ENCODE assay signal across 14 mouse cellular contexts in the genomic region with DNA sequence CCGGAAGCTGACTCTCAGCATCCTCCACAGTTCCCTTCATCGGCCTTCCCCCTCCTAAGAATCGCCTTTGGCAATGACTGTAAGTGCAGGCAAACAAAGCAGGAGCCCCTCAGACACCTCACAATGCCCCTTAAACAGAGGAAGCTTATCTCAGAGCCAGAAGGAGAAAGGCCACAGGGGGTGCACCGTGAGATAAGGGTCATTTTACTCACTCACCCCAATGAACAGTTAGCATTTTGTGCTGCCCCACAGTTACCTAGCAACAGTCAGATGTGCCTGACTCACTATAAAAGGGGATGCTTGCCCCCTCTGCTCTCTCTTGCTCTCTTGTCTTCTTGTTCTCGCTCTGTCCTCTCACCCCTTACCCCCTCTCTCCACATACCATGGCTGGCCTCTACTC.
DNase-seq lines count a peak whose midpoint lies in the region; ATAC-seq and TF ChIP-seq lines count a peak whose summit lies in the region.
"Had no signal": no experiment of that assay in that cellular context is flagged by ENCODE, and none has a peak within 500 bp of the region (broad histone marks: within the 10 kb centered on the region; RNA-seq: fewer than 3 reads in every experiment).

No protein-coding gene starts in this region.

- DNase-seq in neural tube, embryonic 11.5 days (ENCODE audit: low spot score), result no peak
- DNase-seq in neural tube, embryonic 10.5 days (ENCODE audit: extremely low spot score, low spot score), result no peak
- no peak for DNase-seq in heart, postnatal 36 days
- no peak for DNase-seq in liver, postnatal 0 days
- DNase-seq in layer of hippocampus, postnatal 25 days (ENCODE audit: extremely low spot score in 1 of 2, low spot score in 1 of 2), result no peak
- DNase-seq: cerebellum, adult 8-10 months; heart, adult 18-20 months; heart, postnatal 14 days; kidney, adult 18-20 months; thymus, postnatal 36 days had no signal

- peaks cover 12% of the 10 kb centered on the region; the same call in 1 of the 2 replicates for H3K4me1 ChIP-seq in neural tube, embryonic 11.5 days (ENCODE audit: control insufficient read depth, insufficient read depth, low read length)
- H3K4me1 ChIP-seq in hindbrain, embryonic 12.5 days, result peaks cover 25% of the 10 kb centered on the region
- peaks cover 17% of the 10 kb centered on the region for H3K4me1 ChIP-seq in midbrain, embryonic 15.5 days
- H3K4me1 ChIP-seq in liver, postnatal 0 days (ENCODE audit: insufficient read depth), result no peaks in the 10 kb centered on the region
- H3K4me1 ChIP-seq: stomach, embryonic 15.5 days had no signal

- intact Hi-C loops in heart, postnatal 36 days (cut with DNase I), result no loop called here

- no peak overlapping the region for H3K9ac ChIP-seq in neural tube, embryonic 11.5 days (ENCODE audit: low read length)
- no peak overlapping the region for H3K9ac ChIP-seq in hindbrain, embryonic 12.5 days
- H3K9ac ChIP-seq in midbrain, embryonic 15.5 days, result no peak overlapping the region
- no peak overlapping the region for H3K9ac ChIP-seq in liver, postnatal 0 days (replicated peaks)
- H3K9ac ChIP-seq: stomach, embryonic 15.5 days had no signal

- no peaks in the 10 kb centered on the region for H3K9me3 ChIP-seq in neural tube, embryonic 11.5 days (ENCODE audit: control insufficient read depth, low read length)
- 0 out of 2 replicates have a peak, but pooled peaks cover 6% of the 10 kb centered on the region for H3K9me3 ChIP-seq in hindbrain, embryonic 12.5 days (replicated peaks)
- H3K9me3 ChIP-seq in midbrain, embryonic 15.5 days, result no peaks in the 10 kb centered on the region
- no peaks in the 10 kb centered on the region for H3K9me3 ChIP-seq in liver, postnatal 0 days (ENCODE audit: low read length)
- H3K9me3 ChIP-seq: stomach, embryonic 15.5 days had no signal

- TF ChIP-seq EP300 in liver, postnatal 0 days (IDR thresholded peaks at IDR 0.05; ENCODE audit: low read depth), result no peak

- WGBS in neural tube, embryonic 11.5 days, result 36% methylated on average over 5 of the region's 5 CpGs
- WGBS in hindbrain, embryonic 12.5 days, result 26% methylated on average over 5 of the region's 5 CpGs
- WGBS in midbrain, embryonic 15.5 days, result 12% methylated on average over 5 of the region's 5 CpGs
- WGBS in liver, postnatal 0 days (ENCODE audit: insufficient replicate concordance), result 25% methylated on average over 5 of the region's 5 CpGs

- TF ChIP-seq CTCF in liver, postnatal 0 days (IDR thresholded peaks at IDR 0.05; ENCODE audit: low read depth), result no peak

- H3K36me3 ChIP-seq in neural tube, embryonic 11.5 days (ENCODE audit: control insufficient read depth, insufficient read depth, low read length), result no peaks in the 10 kb centered on the region
- H3K36me3 ChIP-seq in hindbrain, embryonic 12.5 days, result no peaks in the 10 kb centered on the region
- no peaks in the 10 kb centered on the region for H3K36me3 ChIP-seq in midbrain, embryonic 15.5 days (replicated peaks)
- H3K36me3 ChIP-seq in liver, postnatal 0 days (replicated peaks; ENCODE audit: insufficient read depth, low read length), result no peaks in the 10 kb centered on the region
- H3K36me3 ChIP-seq: stomach, embryonic 15.5 days had no signal

- 0 out of 2 replicates have a peak overlapping the region, but pooled peaks have one; percentile 20 for H3K27ac ChIP-seq in neural tube, embryonic 11.5 days (ENCODE audit: low read depth, low read length)
- no peak overlapping the region for H3K27ac ChIP-seq in hindbrain, embryonic 12.5 days
- peak overlapping the region; percentile 60; the same call in 1 of the 2 replicates for H3K27ac ChIP-seq in midbrain, embryonic 15.5 days
- no peak overlapping the region for H3K27ac ChIP-seq in liver, postnatal 0 days (ENCODE audit: low read depth)
- H3K27ac ChIP-seq: stomach, embryonic 15.5 days had no signal

- H3K27me3 ChIP-seq in neural tube, embryonic 11.5 days (ENCODE audit: control insufficient read depth, insufficient read depth, low read length), result no peaks in the 10 kb centered on the region
- H3K27me3 ChIP-seq in hindbrain, embryonic 12.5 days, result no peaks in the 10 kb centered on the region
- H3K27me3 ChIP-seq in midbrain, embryonic 15.5 days (replicated peaks), result no peaks in the 10 kb centered on the region
- H3K27me3 ChIP-seq in liver, postnatal 0 days (ENCODE audit: insufficient read depth, low read length), result no peaks in the 10 kb centered on the region
- H3K27me3 ChIP-seq: stomach, embryonic 15.5 days had no signal

- H3K4me2 ChIP-seq in neural tube, embryonic 11.5 days (ENCODE audit: low read depth), result no peak overlapping the region
- no peak overlapping the region for H3K4me2 ChIP-seq in hindbrain, embryonic 12.5 days (replicated peaks)
- no peak overlapping the region for H3K4me2 ChIP-seq in midbrain, embryonic 15.5 days
- no peak overlapping the region for H3K4me2 ChIP-seq in liver, postnatal 0 days (ENCODE audit: low read depth, low read length)
- H3K4me2 ChIP-seq: stomach, embryonic 15.5 days had no signal

- no peak for ATAC-seq in neural tube, embryonic 11.5 days (ENCODE audit: insufficient read depth, low FRiP score, low TSS enrichment)
- 0 out of 2 replicates have a peak, but pooled peaks have one; percentile 38 for ATAC-seq in hindbrain, embryonic 12.5 days (ENCODE audit: low FRiP score)
- ATAC-seq in midbrain, embryonic 15.5 days (replicated peaks), result peak; percentile 85
- ATAC-seq in liver, postnatal 0 days, result no peak
- ATAC-seq: CD4-positive, CD25-positive, alpha-beta regulatory T cell, adult 4 months had no signal

- no peak overlapping the region for H3K4me3 ChIP-seq in neural tube, embryonic 11.5 days (ENCODE audit: low read depth, low read length)
- no peak overlapping the region for H3K4me3 ChIP-seq in hindbrain, embryonic 12.5 days
- no peak overlapping the region for H3K4me3 ChIP-seq in midbrain, embryonic 15.5 days
- H3K4me3 ChIP-seq in liver, postnatal 0 days (ENCODE audit: low read depth, low read length), result no peak overlapping the region
- H3K4me3 ChIP-seq: stomach, embryonic 15.5 days had no signal

Comparison
In these comparisons a context has a peak if more than half of its experiments do, and no peak if none do; other contexts are left out.
1. ATAC-seq: peak in hindbrain, embryonic 12.5 days (single experiment) and midbrain, embryonic 15.5 days (single experiment); none in neural tube, embryonic 11.5 days (single experiment) and liver, postnatal 0 days (single experiment).
2. H3K27ac ChIP-seq: peak in neural tube, embryonic 11.5 days (single experiment) and midbrain, embryonic 15.5 days (single experiment); none in hindbrain, embryonic 12.5 days (single experiment) and liver, postnatal 0 days (single experiment).